Mouse (Mus musculus): ENCODE results near the gene Il10rb.

DNA sequence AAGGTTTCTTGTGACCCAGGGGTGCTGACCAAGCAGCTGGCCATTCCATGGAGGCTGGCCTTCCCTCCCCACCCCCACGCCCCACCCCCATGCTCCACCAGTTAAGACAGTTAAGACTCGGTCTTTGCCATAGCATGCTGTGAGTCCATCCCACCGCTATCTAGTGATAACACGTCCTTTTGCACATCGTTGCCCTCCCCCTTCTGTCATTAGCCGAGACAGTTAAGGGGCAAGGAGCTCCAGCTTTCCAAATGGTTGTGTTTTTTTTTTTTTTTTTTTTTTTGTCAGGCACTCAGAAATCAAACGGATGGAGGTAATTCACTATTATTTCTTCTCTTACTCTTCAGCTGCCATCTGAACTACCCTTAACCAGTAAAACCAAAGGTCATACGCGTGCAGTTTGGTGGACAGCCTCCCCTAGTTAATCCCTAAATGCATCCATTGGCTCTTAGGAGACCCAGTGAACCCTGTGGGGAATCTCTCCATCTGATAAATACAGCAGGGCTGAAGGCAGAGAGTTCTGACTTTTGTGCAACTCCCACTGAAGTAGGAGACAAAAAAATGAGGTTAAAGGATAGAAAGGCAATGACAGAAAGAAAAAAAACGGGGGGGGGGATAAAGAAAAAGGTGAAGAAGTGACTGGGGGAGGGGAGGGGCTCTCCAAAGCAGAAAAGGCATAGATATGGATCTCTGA lies 9.0 kb upstream of the Il10rb start:
- TF ChIP-seq CTCF (IDR thresholded peaks at IDR 0.05; ENCODE audit: control insufficient read depth, insufficient read depth, low read length) (no peak), POLR2A (IDR thresholded peaks at IDR 0.05; ENCODE audit: borderline replicate concordance, control insufficient read depth, low read depth, low read length) (no peak)
